Mouse (Mus musculus) heart, embryonic 15.5 days (tissue): ENCODE data around the gene Smoc1. TPM values are rescaled to one million over a fixed set of nuclear protein-coding genes. Genes with fewer than 3 reads are reported as not detected.

Experiments
- ATAC-seq: fragments of 200-750 bp; cut with Nextera tagmentation; replicated peaks from 2 replicates; pipeline ENCODE4 v1.8.0; 2017; ENCODE audit warnings: low read depth, moderate TSS enrichment; ENCODE audit not compliant: insufficient number of reproducible peaks, insufficient read depth, low FRiP score
- H3K27ac ChIP-seq: fragments of 300-500 bp; sonication (generic); 2 replicates; pipeline ENCODE4 v1.5.1; 2015; ENCODE audit warnings: mild to moderate bottlenecking, inconsistent platforms
- H3K27me3 ChIP-seq: fragments of 300-500 bp; sonication (generic); 2 replicates; pipeline ENCODE4 v1.6.1; 2015; ENCODE audit warnings: inconsistent platforms
- H3K36me3 ChIP-seq: fragments of 300-500 bp; sonication (generic); 2 replicates; pipeline ENCODE4 v1.6.1; 2015; ENCODE audit warnings: mild to moderate bottlenecking, inconsistent platforms
- H3K4me1 ChIP-seq: fragments of 300-500 bp; sonication (generic); replicated peaks from 2 replicates; pipeline ENCODE4 v1.6.1; 2015; ENCODE audit warnings: inconsistent platforms
- H3K4me2 ChIP-seq: fragments of 300-500 bp; sonication (generic); 2 replicates; pipeline ENCODE4 v1.6.1; 2015; ENCODE audit warnings: inconsistent platforms, mild to moderate bottlenecking, moderate library complexity
- H3K4me3 ChIP-seq: fragments of 300-500 bp; sonication (generic); 2 replicates; pipeline ENCODE4 v1.5.1; 2015; ENCODE audit warnings: mild to moderate bottlenecking, inconsistent platforms
- H3K9ac ChIP-seq: fragments of 300-500 bp; sonication (generic); 2 replicates; pipeline ENCODE4 v1.6.1; 2015; ENCODE audit warnings: mild to moderate bottlenecking, inconsistent platforms
- H3K9me3 ChIP-seq: fragments of 300-500 bp; sonication (generic); replicated peaks from 2 replicates; pipeline ENCODE4 v1.6.1; 2016; ENCODE audit warnings: inconsistent platforms
- WGBS: fragments of 180-500 bp; shearing (Covaris S2); methylation state at CpG from one replicate; pipeline ENCODE4 v1.1.7; 2015; ENCODE audit warnings: mixed read lengths; 5-methylcytosine and 5-hydroxymethylcytosine counted together
- polyA plus RNA-seq: library from polyadenylated mRNA; unstranded; fragments of >200 nt; fragmentation: Nextera tagmentation; extraction: Ambion mirVana; gene quantifications from 2 replicates; pipeline ENCODE4 v1.2.1, GENCODE M21; 2015

The Smoc1 gene
- polyA plus RNA-seq, 1 experiment from 2014 or later: 7.0 TPM

DNA sequence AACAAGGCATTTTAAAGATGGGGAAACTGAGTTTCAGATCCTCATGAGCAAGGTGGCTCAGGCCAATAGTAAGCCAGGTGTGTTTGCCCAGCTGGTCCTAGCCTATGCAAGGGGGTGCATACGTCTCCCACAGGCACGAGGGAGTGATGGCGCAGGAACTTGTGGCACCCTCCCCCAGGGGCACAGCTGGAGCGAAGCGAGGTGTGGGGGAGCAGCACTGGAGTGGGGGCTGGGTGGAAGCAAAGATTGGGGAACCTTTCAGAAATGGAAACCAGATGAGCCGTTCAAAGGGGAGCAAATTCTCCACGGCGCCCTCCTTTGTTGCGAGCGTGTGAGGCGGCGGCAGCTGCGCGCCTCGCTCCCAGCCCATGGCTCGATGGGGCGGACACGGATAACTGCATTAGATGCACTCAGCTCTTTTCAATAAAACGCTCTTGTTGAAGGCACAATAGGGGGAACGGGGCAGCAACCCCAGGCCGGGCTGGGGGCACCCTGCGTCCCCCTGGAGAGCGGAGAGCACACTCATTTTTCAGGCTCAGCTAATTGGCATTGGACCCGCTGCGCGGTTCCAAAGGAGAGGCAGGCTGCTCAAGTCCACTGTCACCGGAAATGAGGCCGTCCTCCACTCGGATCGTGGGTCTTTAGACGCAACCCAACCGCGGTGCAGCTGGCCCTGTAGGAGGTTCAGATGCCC, 27.9 kb upstream of the Smoc1 start:
- Histone ChIP-seq H3K4me3 (peak overlapping the region; percentile 18), H3K36me3 (no peaks in the 10 kb centered on the region), H3K4me1 (peaks cover 4% of the 10 kb centered on the region; the same call in 1 of the 2 replicates), H3K4me2 (peak overlapping the region; percentile 41), H3K27me3 (peaks cover 32% of the 10 kb centered on the region), H3K9me3 (no peaks in the 10 kb centered on the region), H3K9ac (no peak overlapping the region), H3K27ac (no peak overlapping the region)
- no peak for ATAC-seq
- WGBS: 6% methylated on average over 33 of the region's 33 CpGs

DNA sequence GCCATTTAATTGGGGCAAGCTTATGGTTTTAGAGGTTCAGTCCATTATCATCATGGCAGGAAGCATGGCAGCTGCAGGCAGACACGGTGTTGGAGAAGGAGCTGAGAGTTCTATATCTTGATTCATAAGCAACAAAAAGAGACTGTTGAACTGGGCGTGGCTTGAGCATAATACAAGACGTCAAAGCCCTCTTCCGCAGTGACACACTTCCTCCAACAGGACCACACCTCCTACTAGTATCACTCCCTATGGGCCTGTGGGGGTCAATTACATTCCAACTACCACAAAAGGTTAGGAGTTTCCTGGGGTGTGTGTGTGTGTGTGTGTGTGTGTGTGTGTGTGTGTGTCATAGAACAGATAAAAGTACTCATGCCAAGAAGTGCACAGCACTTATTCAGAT, 25.7 kb upstream of the Smoc1 start:
- H3K27ac ChIP-seq: no peak overlapping the region
- H3K36me3 ChIP-seq: no peaks in the 10 kb centered on the region
- H3K4me3 ChIP-seq: no peak overlapping the region
- H3K9me3 ChIP-seq: no peaks in the 10 kb centered on the region
- no peak overlapping the region for H3K4me2 ChIP-seq
- WGBS: 62% methylated on average over 4 of the region's 4 CpGs
- H3K27me3 ChIP-seq: peaks cover 32% of the 10 kb centered on the region
- H3K9ac ChIP-seq: no peak overlapping the region
- ATAC-seq: no peak
- peaks cover 4% of the 10 kb centered on the region; the same call in 1 of the 2 replicates for H3K4me1 ChIP-seq

DNA sequence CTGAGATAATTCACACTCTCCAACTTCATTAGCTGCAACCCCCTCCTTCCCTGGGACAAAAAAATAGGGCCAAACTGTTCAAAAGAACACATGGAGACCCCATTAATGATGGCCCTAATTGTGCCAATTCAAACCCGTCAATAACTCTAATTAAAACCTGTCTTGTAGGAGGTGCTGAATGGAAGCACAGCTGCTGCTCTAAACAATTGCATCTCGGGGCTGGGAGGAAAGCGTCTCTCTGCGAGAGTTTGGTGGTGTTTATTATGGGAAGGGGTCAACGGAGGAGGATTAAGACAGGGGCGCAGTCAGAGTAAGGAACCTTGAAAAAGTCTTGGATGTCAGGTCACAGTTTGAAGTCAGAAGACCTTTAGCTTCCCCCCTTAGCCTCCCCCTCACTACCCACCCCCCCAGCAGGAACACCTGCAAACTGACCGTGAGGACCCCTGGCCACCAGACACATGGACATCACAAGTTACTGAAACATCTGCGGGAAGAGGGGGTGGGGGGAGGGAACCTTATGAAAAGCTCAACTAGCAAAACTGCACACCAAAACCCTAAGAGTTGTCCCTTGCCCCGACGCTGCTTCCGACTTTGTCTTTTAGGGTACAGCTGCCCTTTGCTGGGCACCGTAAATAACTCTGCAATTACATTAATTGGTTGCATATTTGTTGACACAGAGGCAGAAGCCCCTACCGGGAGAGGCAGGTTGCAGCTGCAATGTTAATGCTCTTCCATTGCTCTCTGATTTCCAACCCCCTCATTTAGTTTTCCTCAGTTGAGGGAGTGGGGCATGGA, 23.6 kb upstream of the Smoc1 start:
- H3K9ac ChIP-seq: no peak overlapping the region

DNA sequence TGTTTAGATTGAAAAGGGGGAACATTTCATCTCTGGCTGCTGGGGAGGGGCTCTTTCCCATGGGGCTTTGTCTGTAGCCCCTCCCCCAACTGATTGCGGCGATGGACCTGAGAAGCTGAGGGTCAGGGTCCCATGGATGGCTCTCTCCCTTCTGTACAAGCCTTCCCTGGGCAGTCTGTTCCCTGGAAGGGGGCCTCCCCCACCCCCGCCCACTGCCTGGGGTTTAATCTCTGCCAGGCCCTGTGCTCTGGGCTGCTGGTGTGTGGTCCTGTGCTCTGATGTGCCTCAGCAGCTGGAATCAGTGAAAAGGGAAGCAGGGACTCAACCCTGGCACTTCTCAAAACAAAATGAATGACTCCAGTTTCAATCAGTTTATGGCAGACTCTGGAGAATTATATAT, 16.8 kb upstream of the Smoc1 start:
- peaks cover 7% of the 10 kb centered on the region; the same call in 1 of the 2 replicates for H3K4me1 ChIP-seq
- H3K9ac ChIP-seq: no peak overlapping the region
- no peak overlapping the region for H3K4me3 ChIP-seq
- H3K27me3 ChIP-seq: no peaks in the 10 kb centered on the region
- no peaks in the 10 kb centered on the region for H3K36me3 ChIP-seq
- no peak overlapping the region for H3K4me2 ChIP-seq
- no peak; the same call in 1 of the 2 replicates for ATAC-seq
- 30% methylated on average over 3 of the region's 3 CpGs for WGBS
- no peak overlapping the region for H3K27ac ChIP-seq
- no peaks in the 10 kb centered on the region for H3K9me3 ChIP-seq

More for the DNA sequence above, 23.6 kb upstream of the Smoc1 start:
- Histone ChIP-seq H3K27me3 (peaks cover 18% of the 10 kb centered on the region), H3K4me2 (no peak overlapping the region), H3K36me3 (no peaks in the 10 kb centered on the region), H3K27ac (no peak overlapping the region), H3K4me1 (peaks cover 4% of the 10 kb centered on the region; the same call in 1 of the 2 replicates), H3K9me3 (no peaks in the 10 kb centered on the region), H3K4me3 (no peak overlapping the region)
- ATAC-seq: no peak
- 53% methylated on average over 13 of the region's 13 CpGs for WGBS

DNA sequence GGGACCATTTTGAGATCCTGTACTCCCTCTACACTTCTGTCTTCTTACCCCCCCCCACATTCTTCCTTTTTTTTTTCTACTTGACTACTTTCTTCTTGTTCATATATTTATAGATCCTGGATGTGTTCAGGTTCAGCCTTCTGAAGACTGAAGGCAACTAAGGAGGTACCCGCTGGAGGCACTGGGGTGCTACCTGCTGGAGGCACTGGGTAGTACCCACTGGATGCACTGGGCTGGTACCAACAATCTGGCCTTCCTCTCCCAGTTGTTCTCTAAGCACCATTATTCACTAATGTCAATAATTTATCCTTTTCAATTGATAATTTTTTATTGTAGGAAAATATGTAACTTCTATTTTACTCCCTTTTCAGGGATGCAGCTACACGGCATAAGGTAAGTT, 14.6 kb upstream of the Smoc1 start:
- no peak overlapping the region for H3K4me2 ChIP-seq
- H3K9ac ChIP-seq: no peak overlapping the region
- no peak overlapping the region for H3K4me3 ChIP-seq
- H3K4me1 ChIP-seq: peaks cover 7% of the 10 kb centered on the region; the same call in 1 of the 2 replicates
- WGBS: 81% methylated on average over 2 of the region's 2 CpGs
- no peak overlapping the region for H3K27ac ChIP-seq
- no peaks in the 10 kb centered on the region for H3K9me3 ChIP-seq
- ATAC-seq: no peak
- no peaks in the 10 kb centered on the region for H3K27me3 ChIP-seq
- no peaks in the 10 kb centered on the region for H3K36me3 ChIP-seq

DNA sequence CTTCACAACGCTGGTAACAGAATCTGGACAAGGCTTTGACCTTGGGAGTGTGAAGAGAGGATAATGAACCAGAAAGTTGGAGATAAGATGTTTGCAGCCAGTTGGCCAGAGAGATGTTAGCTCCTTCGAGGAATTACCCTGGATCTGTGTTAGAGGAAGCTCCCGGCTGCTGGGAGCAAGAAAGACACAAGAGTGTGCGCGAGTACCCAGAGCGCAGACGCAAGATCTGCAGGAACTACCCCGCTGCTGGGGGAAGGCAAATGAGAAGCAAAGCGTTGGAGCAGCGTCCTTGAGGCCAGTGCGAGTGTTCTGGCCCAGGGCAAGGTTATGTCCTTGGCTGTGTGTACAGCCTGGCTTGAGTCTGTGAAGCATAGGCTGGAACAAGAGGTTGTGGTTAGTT, 13.1 kb upstream of the Smoc1 start:
- Histone ChIP-seq H3K27me3 (no peaks in the 10 kb centered on the region), H3K4me2 (no peak overlapping the region; the same call in 1 of the 2 replicates), H3K27ac (no peak overlapping the region), H3K4me1 (peaks cover 7% of the 10 kb centered on the region; the same call in 1 of the 2 replicates), H3K36me3 (no peaks in the 10 kb centered on the region), H3K9ac (no peak overlapping the region), H3K4me3 (no peak overlapping the region), H3K9me3 (no peaks in the 10 kb centered on the region)
- WGBS: 44% methylated on average over 11 of the region's 11 CpGs
- ATAC-seq: no peak

DNA sequence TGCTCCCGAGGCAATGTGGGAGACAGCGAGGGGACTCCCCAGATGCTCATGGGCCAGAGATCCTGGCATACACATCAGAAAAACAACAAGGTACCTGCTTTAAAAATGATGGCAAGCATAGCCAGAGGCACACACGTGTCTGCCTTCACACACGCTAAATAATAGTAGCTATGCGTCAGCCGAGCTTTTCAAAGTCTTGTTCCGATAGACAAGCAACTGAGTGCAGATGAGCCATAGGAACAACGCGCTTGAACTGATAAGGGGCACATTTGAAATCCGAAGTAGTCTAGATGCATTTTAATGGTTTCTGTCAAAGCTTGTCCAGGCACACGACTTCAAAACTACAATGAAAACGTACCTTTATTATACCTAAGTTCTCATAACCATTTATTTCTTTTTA, 9.0 kb upstream of the Smoc1 start:
- peaks cover 5% of the 10 kb centered on the region; the same call in 1 of the 2 replicates for H3K4me1 ChIP-seq
- H3K36me3 ChIP-seq: no peaks in the 10 kb centered on the region
- no peaks in the 10 kb centered on the region for H3K27me3 ChIP-seq
- ATAC-seq: no peak
- no peak overlapping the region for H3K9ac ChIP-seq
- H3K4me3 ChIP-seq: no peak overlapping the region
- 87% methylated on average over 12 of the region's 12 CpGs for WGBS
- no peak overlapping the region for H3K4me2 ChIP-seq
- no peak overlapping the region for H3K27ac ChIP-seq
- H3K9me3 ChIP-seq: no peaks in the 10 kb centered on the region

DNA sequence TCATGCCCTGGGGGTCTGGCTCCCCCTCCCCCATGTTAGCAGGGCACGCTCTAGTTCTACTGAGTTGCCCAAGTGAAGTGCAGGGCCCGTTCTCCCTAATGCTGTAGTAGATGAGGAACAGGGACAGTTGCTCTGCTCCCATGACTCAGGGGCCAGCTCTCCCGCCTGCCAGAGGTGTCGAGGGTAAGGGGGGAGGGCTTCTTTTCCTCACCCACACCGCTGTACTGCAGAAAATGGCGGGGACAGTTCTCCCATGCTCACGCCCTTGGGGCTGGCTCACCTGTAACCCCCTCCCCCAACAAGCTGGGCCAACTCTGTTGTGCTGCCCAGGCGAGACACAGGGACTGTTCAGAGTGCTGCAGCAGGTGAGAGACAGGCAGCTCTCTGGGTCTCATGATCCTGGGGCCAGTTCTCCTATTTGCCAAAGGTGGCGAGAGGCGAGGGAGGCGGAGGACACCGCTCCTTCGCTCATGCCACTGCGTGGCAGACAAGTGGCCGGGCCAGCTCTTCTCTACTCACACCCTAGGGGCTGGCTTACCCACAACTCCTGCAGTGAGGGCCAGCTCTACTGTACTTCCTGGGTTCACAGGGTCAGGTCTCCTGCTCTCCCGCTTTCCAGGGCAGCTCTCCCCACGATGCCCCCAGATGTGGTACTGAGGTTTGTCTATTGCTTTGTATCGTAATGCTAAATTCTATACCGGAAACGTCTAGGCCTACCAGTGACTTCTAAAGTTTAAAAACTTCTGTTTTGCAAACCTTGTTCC, 7.9 kb upstream of the Smoc1 start:
- H3K9ac ChIP-seq: no peak overlapping the region
- H3K36me3 ChIP-seq: no peaks in the 10 kb centered on the region
- peaks cover 3% of the 10 kb centered on the region; the same call in 1 of the 2 replicates for H3K27me3 ChIP-seq
- H3K27ac ChIP-seq: no peak overlapping the region
- H3K4me3 ChIP-seq: no peak overlapping the region
- 77% methylated on average over 20 of the region's 20 CpGs for WGBS
- no peaks in the 10 kb centered on the region for H3K9me3 ChIP-seq
- ATAC-seq: no peak
- peaks cover under 1% of the 10 kb centered on the region; the same call in 1 of the 2 replicates for H3K4me1 ChIP-seq
- no peak overlapping the region for H3K4me2 ChIP-seq

DNA sequence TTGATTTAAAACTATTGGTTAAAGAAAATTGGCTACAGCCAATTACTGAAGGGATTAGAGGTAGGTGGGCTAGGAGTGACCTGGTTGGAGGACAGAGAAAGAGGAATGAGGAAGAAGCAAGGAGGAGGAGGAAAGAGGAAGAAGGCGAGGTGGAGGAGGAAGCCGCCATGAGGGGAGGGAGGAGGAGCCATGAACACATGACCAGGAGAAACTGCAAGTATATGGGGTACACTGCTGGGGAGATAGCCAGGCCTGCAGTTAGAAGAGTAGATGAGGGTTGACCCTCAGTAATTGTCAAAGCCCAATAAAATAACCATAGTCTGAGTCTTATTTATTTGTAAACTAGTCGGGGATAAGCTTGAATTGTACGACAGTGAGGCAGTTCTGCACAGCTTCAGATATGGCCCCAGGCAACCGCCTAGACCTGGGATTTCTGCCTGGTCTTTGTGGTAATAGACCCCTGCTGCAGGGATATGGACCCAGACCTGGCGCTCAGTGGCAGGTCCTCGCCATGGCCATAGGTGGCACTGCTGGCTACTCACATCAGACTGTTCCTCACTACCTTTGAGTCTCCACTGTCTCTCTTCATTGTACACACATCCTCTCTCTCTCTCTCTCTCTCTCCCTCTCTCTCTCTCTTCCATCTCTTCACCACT, 7.2 kb upstream of the Smoc1 start:
- 76% methylated on average over 7 of the region's 7 CpGs for WGBS
- Histone ChIP-seq H3K36me3 (no peaks in the 10 kb centered on the region), H3K4me3 (no peak overlapping the region), H3K9ac (no peak overlapping the region), H3K9me3 (no peaks in the 10 kb centered on the region), H3K4me2 (no peak overlapping the region), H3K27me3 (peaks cover 4% of the 10 kb centered on the region; the same call in 1 of the 2 replicates), H3K27ac (no peak overlapping the region), H3K4me1 (no peaks in the 10 kb centered on the region)
- ATAC-seq: no peak

DNA sequence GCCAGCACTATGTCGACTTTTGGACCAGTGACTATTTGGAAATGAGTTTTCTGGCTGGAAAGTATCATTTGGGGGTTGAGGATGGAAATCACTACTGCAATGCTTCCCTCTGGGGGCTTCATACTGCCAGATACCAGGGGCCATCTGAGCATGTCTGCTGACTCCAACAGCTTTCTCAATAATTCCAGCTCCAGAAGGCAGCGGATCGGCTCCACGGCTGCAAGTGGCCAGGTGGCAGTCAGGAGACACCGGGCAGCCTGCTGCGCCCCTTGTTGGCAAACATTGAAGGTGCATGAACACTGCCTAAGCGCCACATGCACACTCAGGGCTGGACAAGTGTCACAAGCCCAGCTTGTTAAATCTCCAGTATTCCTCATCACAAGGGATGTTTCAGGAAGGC, 2.2 kb upstream of the Smoc1 start:
- WGBS: 88% methylated on average over 7 of the region's 7 CpGs

DNA sequence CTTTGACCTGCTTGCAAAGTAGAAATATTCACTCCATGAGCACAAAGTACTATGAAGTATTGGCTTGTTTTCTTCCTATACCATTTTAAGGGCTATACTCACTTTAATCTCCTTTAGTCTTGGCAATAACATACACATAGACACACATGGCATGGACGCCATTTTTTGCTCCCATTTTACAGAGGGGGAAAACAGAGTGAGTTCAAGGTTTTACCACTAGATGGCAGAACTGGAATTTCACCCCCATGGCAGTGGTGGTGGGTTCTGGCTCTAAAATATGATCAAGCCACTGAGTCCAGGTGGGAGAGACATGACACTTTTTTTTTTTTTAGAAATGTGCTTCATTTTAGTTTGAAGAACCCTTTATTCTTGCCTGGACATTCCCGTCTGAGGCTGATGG, 1.6 kb upstream of the Smoc1 start:
- Histone ChIP-seq H3K9ac (no peak overlapping the region), H3K27ac (no peak overlapping the region), H3K9me3 (no peaks in the 10 kb centered on the region), H3K4me2 (no peak overlapping the region), H3K27me3 (peaks cover 51% of the 10 kb centered on the region), H3K4me1 (peaks cover 13% of the 10 kb centered on the region), H3K4me3 (no peak overlapping the region), H3K36me3 (no peaks in the 10 kb centered on the region)
- 68% methylated on average over 2 of the region's 2 CpGs for WGBS
- no peak for ATAC-seq

More for the DNA sequence above, 2.2 kb upstream of the Smoc1 start:
- Histone ChIP-seq H3K9me3 (no peaks in the 10 kb centered on the region), H3K36me3 (no peaks in the 10 kb centered on the region), H3K27me3 (peaks cover 46% of the 10 kb centered on the region), H3K4me2 (no peak overlapping the region), H3K4me3 (no peak overlapping the region), H3K27ac (no peak overlapping the region), H3K4me1 (peaks cover 13% of the 10 kb centered on the region), H3K9ac (no peak overlapping the region)
- ATAC-seq: no peak
